Mouse (Mus musculus): ENCODE results near the gene Dhrs3. TPM values are rescaled to one million over a fixed set of nuclear protein-coding genes. Genes with fewer than 3 reads are reported as not detected.

Gene Dhrs3
- total RNA-seq, 2 experiments from 2014 or later = 41.1 to 43.1 TPM

DNA sequence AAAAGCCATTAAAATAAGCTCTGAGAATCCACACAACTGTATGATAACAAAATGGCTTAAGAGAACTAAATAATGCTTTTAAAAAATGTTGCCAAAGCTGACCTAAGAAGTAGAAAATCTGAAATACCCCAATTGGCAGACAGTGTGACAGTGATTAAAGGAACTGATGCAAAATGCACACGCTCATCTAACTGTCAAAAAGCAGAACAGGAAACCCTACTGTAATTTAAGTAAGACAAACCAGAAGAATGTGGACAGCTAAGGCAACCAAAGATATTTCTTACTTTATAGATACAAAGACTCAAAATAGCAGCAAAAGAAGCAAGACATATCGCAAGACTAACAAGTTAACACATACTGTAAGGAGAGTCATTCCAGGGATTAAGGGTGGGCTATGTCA lies 78.4 kb downstream of the Dhrs3 start:
- no peak for DNase-seq (ENCODE audit: low spot score)

DNA sequence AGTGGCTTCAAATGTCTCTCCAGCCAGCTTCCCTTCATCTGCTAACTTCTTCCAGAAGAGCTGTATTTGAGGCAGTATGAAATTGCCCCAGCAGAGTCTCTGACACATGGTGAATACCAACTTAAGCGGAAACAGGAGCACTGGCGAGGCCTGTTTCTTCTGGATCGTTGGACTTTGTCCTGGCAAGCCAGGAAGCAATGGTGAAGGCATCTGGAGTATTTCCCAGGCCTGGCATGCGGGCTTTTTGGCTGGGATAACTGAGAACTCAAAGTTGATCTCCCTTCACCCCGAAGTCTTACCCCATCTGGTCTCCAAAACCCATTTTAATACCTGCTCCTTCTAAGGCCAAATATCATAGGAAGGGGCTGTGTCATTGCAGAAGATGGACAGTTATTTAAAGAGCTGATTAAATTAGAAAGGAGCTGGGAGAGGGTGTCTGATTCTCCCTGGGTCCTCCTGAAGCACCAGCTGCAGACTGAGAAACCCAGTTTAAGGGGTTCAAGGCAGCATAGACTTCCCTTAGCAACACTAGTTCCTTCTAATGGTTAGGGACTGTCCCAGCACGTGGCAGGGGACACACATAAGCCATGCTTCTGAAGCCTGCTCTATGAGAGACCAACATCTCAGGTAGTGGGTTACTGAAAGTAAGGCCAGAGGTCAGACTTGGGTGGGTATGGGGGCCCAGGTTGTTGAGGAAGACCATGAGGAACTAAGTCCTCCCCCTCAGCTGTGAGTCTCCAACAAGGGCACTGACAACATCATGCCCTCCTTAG lies 80.5 kb downstream of the Dhrs3 start:
- DNase-seq (ENCODE audit: low spot score) = no peak

DNA sequence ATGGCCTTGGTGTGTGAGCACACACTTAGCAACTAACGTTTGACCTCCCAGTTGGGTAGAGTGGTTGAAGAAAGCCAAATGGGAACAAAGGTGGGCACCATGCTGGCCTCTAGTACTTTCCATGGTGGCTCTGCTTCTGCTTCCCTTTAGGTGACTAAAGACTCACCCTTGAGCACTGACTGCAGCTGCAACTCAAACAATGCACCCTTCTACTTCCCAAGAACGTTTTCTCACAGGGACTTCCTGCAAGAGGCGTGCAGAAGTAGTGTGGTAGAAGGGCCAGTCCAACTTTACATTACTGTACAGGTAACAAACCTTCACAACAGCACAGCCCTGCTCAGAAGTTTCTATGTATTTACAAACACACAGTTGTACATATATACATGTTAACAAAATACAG lies 81.8 kb downstream of the Dhrs3 start:
- DNase-seq (ENCODE audit: low spot score) = no peak

GRCm38 (mm10) chr4:144975505-144975904 lies 82.9 kb downstream of the Dhrs3 start:
- DNase-seq (ENCODE audit: low spot score) = no peak

GRCm38 (mm10) chr4:144977057-144977456 lies 84.4 kb downstream of the Dhrs3 start:
- no peak for DNase-seq (ENCODE audit: low spot score)

Other genes with a start within 250 kb of the Dhrs3 start
- not detected for gene Gm436, start 206.5 kb upstream of the Dhrs3 start, total RNA-seq (2021)
- not detected for gene Gm13178, start 171.4 kb upstream of the Dhrs3 start, total RNA-seq (2021)
- gene Gm438, start 106.2 kb upstream of the Dhrs3 start, total RNA-seq (2021) = not detected